Mouse (Mus musculus): Measurements from ENCODE around the gene Ipo8.

- TF ChIP-seq ZC3H11A (IDR thresholded peaks at IDR 0.05; ENCODE audit: low read depth, low read length) (no peak), SIN3A (IDR thresholded peaks at IDR 0.05; ENCODE audit: low read length) (no peak), MAZ (IDR thresholded peaks at IDR 0.05; ENCODE audit: low read depth, low read length) (no peak), CTCF (IDR thresholded peaks at IDR 0.05 in 2 of 3, conservative IDR thresholded peaks at IDR 0.05 in 1 of 3; ENCODE audit: control insufficient read depth in 1 of 3, insufficient read depth in 1 of 3, low read depth in 2 of 3, low read length in 3 of 3, poor library complexity in 1 of 3, severe bottlenecking in 1 of 3) (no peak), POLR2AphosphoS5 (IDR thresholded peaks at IDR 0.05; ENCODE audit: borderline replicate concordance, low read depth, low read length) (no peak), USF2 (IDR thresholded peaks at IDR 0.05; ENCODE audit: borderline replicate concordance in 1 of 2, insufficient read depth in 1 of 2, low read depth in 1 of 2, low read length in 2 of 2) (no peak), TAL1 (IDR thresholded peaks at IDR 0.05; ENCODE audit: low read length) (no peak), MXI1 (IDR thresholded peaks at IDR 0.05; ENCODE audit: low read depth, low read length) (no peak), POLR2A (IDR thresholded peaks at IDR 0.05; ENCODE audit: control insufficient read depth in 1 of 2, insufficient read depth in 1 of 2, low read depth in 1 of 2, low read length in 2 of 2, poor library complexity in 1 of 2) (no peak)
Measured at GRCm38 (mm10) chr6:148732920-148733319, 98.3 kb downstream of the Ipo8 start.

Measured in MEL (cell line).